ENCODE assay signal across 26 mouse cellular contexts in the genomic region with DNA sequence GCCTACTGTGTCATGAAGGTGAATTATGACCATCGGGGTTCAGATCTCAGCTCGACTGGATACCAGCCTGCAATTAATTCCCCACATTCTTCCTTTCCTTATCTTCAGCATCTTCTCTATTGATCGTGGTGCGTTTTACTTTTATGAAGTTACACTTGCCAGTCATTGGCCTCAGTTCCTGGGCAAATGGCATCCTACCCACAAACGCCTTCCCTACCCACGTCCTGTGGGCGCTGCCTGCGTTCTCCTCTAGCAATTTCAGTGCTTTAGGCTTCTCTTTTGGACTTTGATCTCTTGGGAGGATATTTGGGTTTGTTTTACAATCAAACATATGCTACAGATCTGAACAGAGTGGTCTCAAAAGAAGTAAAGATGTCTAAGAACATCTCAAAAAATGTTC.
DNase-seq lines count a peak whose midpoint lies in the region; ATAC-seq lines count a peak whose summit lies in the region.
"Had no signal": no experiment of that assay in that cellular context is flagged by ENCODE, and none has a peak within 500 bp of the region (broad histone marks: within the 10 kb centered on the region; RNA-seq: fewer than 3 reads in every experiment).

No protein-coding gene starts in this region.

- no peaks in the 10 kb centered on the region for H3K27me3 ChIP-seq in midbrain, embryonic 11.5 days (ENCODE audit: control insufficient read depth, insufficient read depth, low read length)
- H3K27me3 ChIP-seq in midbrain, embryonic 14.5 days (ENCODE audit: control insufficient read depth, insufficient read depth, low read length) = no peaks in the 10 kb centered on the region
- H3K27me3 ChIP-seq in liver, embryonic 12.5 days (replicated peaks) = no peaks in the 10 kb centered on the region
- H3K27me3 ChIP-seq: embryonic facial prominence, embryonic 13.5 days; forebrain, embryonic 12.5 days; hindbrain, embryonic 12.5 days; hindbrain, embryonic 15.5 days had no signal

- H3K9me3 ChIP-seq in midbrain, embryonic 11.5 days (ENCODE audit: control insufficient read depth, low read length) = no peaks in the 10 kb centered on the region
- H3K9me3 ChIP-seq in midbrain, embryonic 14.5 days (ENCODE audit: control insufficient read depth, low read length) = peaks cover 4% of the 10 kb centered on the region; the same call in 1 of the 2 replicates
- no peaks in the 10 kb centered on the region for H3K9me3 ChIP-seq in liver, embryonic 12.5 days (replicated peaks)
- H3K9me3 ChIP-seq: embryonic facial prominence, embryonic 10.5 days; embryonic facial prominence, embryonic 13.5 days; forebrain, embryonic 12.5 days; hindbrain, embryonic 12.5 days; hindbrain, embryonic 15.5 days had no signal

- no peak overlapping the region for H3K4me3 ChIP-seq in midbrain, embryonic 11.5 days (ENCODE audit: low read depth, low read length)
- no peak overlapping the region for H3K4me3 ChIP-seq in midbrain, embryonic 14.5 days (replicated peaks; ENCODE audit: low read depth, low read length)
- no peak overlapping the region for H3K4me3 ChIP-seq in liver, embryonic 12.5 days
- H3K4me3 ChIP-seq: embryonic facial prominence, embryonic 10.5 days; embryonic facial prominence, embryonic 13.5 days; erythroblast, embryonic 14.5 days; forebrain, embryonic 12.5 days; hindbrain, embryonic 12.5 days; hindbrain, embryonic 15.5 days had no signal

- no peaks in the 10 kb centered on the region for H3K36me3 ChIP-seq in midbrain, embryonic 11.5 days (ENCODE audit: control insufficient read depth, insufficient read depth, low read length)
- H3K36me3 ChIP-seq in midbrain, embryonic 14.5 days (ENCODE audit: control insufficient read depth, insufficient read depth, low read length) = no peaks in the 10 kb centered on the region; the same call in 1 of the 2 replicates
- peaks cover 4% of the 10 kb centered on the region for H3K36me3 ChIP-seq in liver, embryonic 12.5 days
- H3K36me3 ChIP-seq: embryonic facial prominence, embryonic 10.5 days; embryonic facial prominence, embryonic 13.5 days; forebrain, embryonic 12.5 days; hindbrain, embryonic 15.5 days had no signal

- no peak overlapping the region for H3K4me2 ChIP-seq in midbrain, embryonic 11.5 days
- no peak overlapping the region for H3K4me2 ChIP-seq in midbrain, embryonic 14.5 days (ENCODE audit: low read length)
- no peak overlapping the region for H3K4me2 ChIP-seq in liver, embryonic 12.5 days
- H3K4me2 ChIP-seq: embryonic facial prominence, embryonic 13.5 days; forebrain, embryonic 12.5 days; heart, embryonic 11.5 days; hindbrain, embryonic 12.5 days; hindbrain, embryonic 15.5 days had no signal

- H3K9ac ChIP-seq in midbrain, embryonic 11.5 days (ENCODE audit: low read length) = no peak overlapping the region
- no peak overlapping the region for H3K9ac ChIP-seq in midbrain, embryonic 14.5 days (replicated peaks; ENCODE audit: low read length)
- H3K9ac ChIP-seq in liver, embryonic 12.5 days = no peak overlapping the region
- H3K9ac ChIP-seq: embryonic facial prominence, embryonic 13.5 days; forebrain, embryonic 12.5 days; hindbrain, embryonic 12.5 days; hindbrain, embryonic 15.5 days had no signal

- H3K4me1 ChIP-seq in midbrain, embryonic 11.5 days (ENCODE audit: control insufficient read depth, insufficient read depth, low read length) = peaks cover 8% of the 10 kb centered on the region; the same call in 1 of the 2 replicates
- H3K4me1 ChIP-seq in midbrain, embryonic 14.5 days (ENCODE audit: control insufficient read depth, insufficient read depth, low read length) = peaks cover 7% of the 10 kb centered on the region
- H3K4me1 ChIP-seq in liver, embryonic 12.5 days = no peaks in the 10 kb centered on the region
- H3K4me1 ChIP-seq: embryonic facial prominence, embryonic 10.5 days; embryonic facial prominence, embryonic 13.5 days had no signal

- ATAC-seq in midbrain, embryonic 11.5 days (ENCODE audit: low FRiP score) = no peak
- no peak for ATAC-seq in midbrain, embryonic 14.5 days (ENCODE audit: low FRiP score, low TSS enrichment)
- no peak for ATAC-seq in liver, embryonic 12.5 days
- ATAC-seq: activated CD4-positive, CD25-positive, alpha-beta regulatory T cell, adult 4 months; forebrain, embryonic 16.5 days; intestine, embryonic 16.5 days had no signal

- DNase-seq in midbrain, embryonic 11.5 days (ENCODE audit: low spot score, missing footprints) = peak; percentile 79
- no peak for DNase-seq in midbrain, embryonic 14.5 days
- DNase-seq in CD4-positive, CD25-positive, alpha-beta regulatory T cell, adult 2 months (ENCODE audit: low read depth, low spot score) = peak; percentile 29
- DNase-seq in T-cell, adult 2 months (ENCODE audit: low spot score) = peak; percentile 73
- DNase-seq in naive thymus-derived CD4-positive, alpha-beta T cell, adult 2 months (ENCODE audit: low read depth) = peak; percentile 78
- no peak for DNase-seq in urinary bladder, postnatal 4 days (ENCODE audit: low spot score in 2 of 2)
- no peak for DNase-seq in embryo, embryonic 9.5 days (ENCODE audit: extremely low spot score)
- DNase-seq: adrenal gland, adult 8-10 months; adrenal gland, postnatal 25 days; B cell, adult 2 months; cerebellum, adult 11-12 months; cerebellum, adult 8-10 months; cerebellum, postnatal 10 days; gastrocnemius, postnatal 10 days; gastrocnemius, postnatal 36 days had no signal

- 95% methylated on average over 8 of the region's 8 CpGs for WGBS in midbrain, embryonic 11.5 days
- WGBS in midbrain, embryonic 14.5 days = 95% methylated on average over 8 of the region's 8 CpGs
- WGBS in liver, embryonic 12.5 days (ENCODE audit: insufficient replicate concordance) = 71% methylated on average over 8 of the region's 8 CpGs

- no peak overlapping the region for H3K27ac ChIP-seq in midbrain, embryonic 11.5 days (ENCODE audit: low read depth, low read length)
- no peak overlapping the region for H3K27ac ChIP-seq in midbrain, embryonic 14.5 days (replicated peaks; ENCODE audit: low read depth, low read length)
- H3K27ac ChIP-seq in liver, embryonic 12.5 days = no peak overlapping the region
- H3K27ac ChIP-seq: embryonic facial prominence, embryonic 10.5 days; embryonic facial prominence, embryonic 13.5 days; forebrain, embryonic 12.5 days; hindbrain, embryonic 12.5 days; hindbrain, embryonic 15.5 days had no signal

Comparison
In these comparisons a context has a peak if more than half of its experiments do, and no peak if none do; other contexts are left out.
1. DNase-seq: peak in midbrain, embryonic 11.5 days (single experiment), CD4-positive, CD25-positive, alpha-beta regulatory T cell, adult 2 months (single experiment), T-cell, adult 2 months (single experiment) and naive thymus-derived CD4-positive, alpha-beta T cell, adult 2 months (single experiment); none in midbrain, embryonic 14.5 days (single experiment), urinary bladder, postnatal 4 days (0 of 2) and embryo, embryonic 9.5 days (single experiment).